Mouse (Mus musculus): Measurements from ENCODE around the gene Rapgef1.

The Rapgef1 gene

DNA sequence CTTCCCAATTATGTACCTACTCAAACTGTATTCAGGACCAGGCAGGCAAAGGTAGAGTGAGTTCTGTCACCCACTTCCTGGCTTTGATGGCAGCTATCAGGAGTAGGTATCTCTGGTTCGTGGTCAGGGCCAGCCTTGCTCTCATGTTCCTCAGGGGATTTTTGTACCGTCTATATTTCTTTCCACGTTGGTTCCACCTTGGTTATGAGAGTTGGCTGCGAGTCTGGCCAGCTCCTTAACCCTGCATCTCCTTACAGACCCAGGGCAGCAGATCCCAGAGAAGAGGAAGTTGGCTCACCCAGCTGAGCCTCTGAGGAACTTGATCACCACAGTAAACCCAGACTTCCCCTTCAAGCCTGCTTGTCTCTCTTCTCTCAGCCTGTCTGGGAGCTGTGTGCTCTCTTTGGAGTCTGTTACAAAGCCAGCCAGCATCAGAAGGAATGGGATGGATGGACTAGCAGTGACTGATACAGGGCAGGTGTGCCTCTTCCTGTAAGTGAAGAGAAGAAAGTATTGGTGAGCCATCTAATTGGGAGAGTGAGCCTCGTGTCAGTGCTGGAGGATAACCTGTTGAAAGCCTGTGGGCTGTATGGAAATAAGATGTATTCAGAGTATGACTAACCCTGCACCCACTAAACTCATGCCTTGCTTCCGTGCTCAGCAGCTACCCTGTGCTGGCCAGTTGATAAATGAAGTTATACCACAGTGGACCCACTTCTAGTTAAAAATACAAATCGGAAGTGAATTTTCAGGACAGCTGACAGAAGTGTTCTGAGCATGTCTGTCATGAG, 53.4 kb downstream of the Rapgef1 start:
- peak in 1 of 2 experiments; percentile 34 for DNase-seq (ENCODE audit: low spot score in 2 of 2)

DNA sequence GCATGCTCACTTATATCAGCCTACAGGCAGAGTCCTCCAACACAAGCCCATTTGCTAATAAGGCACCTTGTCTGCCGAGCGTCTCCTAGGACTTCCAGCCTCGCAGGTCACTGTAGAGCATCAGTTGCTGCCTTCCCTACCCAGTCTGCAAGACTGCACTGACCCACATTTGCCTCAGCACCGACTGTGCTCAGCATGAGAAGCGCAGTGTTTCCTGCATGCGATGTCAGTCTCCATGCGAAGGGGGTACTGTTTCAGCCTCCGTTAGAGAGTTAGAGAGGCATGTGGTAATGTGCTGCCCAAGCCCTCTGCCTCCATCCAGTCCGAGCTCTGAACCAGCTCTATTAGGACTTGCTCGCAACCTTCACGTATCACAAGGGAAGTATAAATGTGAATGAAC, 54.6 kb downstream of the Rapgef1 start:
- no peak for DNase-seq (ENCODE audit: low spot score in 2 of 2)

DNA sequence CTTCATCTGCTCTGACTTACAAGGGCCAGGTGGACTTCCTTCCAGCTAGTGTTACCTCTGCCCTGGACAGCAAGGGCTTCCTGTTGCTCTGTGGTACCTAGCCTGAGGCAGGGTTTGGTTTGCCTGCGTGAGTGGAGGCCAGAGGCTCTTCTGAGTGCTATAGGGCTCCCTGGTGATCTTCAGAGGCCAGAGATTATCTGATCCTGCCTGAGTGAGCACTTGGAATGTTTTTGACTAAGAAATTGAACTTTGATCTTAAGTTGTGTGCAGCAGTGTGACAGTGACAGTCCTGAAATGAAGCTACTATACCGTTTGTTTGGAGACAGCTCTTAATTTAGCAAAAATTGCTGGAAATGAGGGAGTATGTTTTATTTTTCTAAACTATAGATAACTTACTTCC, 55.0 kb downstream of the Rapgef1 start:
- DNase-seq (ENCODE audit: low spot score in 2 of 2): no peak

DNA sequence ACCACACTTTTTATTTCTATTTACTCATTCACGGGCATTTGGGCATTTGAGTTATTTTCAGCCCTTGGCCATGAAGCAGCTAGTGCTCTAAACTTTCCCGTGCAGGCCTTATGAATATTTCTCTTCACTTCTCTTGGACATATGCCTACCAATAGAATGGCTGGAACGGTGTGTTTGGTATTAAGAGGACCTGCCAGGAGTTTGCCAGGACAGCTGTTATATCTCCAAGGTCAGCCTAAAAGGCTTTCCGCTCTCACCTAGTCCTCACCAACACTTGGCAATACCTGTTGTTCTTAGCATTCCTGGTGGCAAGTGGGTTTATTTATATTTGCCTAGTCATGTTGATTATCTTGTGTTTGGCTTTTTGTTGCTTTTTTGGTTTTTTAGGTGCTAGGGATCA, 56.3 kb downstream of the Rapgef1 start:
- DNase-seq (ENCODE audit: low spot score in 2 of 2): no peak

DNA sequence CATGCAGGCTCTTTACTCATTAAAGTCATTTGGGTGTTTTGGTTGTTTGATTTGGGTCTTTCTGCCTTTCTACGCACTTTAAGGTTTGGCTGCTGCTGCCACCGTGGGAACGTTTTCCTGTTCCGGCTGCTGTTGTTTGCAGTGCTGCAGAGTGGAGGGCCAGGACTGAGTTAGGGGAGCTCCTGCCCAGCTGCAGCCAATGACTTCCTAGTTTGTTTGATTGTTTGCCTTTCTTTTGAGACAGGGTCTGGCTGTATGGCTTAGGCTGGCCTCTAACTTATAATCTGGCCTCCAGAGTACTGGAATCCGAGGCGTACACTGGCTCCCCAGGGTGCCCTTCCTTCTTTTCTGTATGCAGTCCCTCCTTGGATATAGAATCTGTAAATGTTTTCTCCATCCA, 57.0 kb downstream of the Rapgef1 start:
- DNase-seq (ENCODE audit: low spot score in 2 of 2): no peak

DNA sequence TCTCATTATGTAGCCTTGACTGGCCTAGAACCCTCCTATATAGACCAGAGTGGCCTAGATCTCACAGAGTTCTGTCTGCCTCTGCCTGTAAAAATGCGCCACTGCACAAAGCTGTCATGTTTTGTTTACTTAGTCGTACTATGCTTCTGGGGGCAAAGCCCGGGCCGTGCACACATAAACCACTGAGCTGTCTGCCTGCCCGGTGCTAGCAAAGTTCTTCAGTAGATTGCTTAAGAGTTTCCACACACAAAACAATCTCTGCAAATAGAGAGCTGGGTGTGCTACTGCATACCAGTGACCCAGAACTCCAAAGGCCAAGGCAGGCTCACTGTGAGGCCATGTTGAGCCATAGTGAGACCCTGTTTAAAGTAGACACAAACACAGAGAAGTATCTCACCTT, 58.3 kb downstream of the Rapgef1 start:
- DNase-seq (ENCODE audit: low spot score in 2 of 2): no peak

DNA sequence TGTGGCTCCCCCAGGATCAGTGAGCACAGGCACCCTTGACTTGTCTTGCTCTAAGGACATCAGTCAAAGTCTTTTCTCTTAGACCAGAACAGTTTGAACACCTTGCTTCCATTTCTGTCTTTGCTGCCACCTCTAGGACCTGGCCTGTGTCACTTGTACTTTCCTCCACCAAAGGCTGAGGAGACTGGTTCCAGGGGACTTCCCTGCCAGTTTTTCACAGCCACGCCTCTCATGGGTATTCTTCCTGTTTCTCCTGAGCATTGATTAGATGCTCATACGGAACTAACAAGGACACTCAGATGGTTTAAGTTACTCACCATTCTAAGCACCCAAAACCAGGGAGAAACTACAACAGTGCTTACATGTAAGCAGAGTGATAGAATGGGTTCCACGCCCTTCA, 59.0 kb downstream of the Rapgef1 start:
- no peak for DNase-seq (ENCODE audit: low spot score in 2 of 2)

DNA sequence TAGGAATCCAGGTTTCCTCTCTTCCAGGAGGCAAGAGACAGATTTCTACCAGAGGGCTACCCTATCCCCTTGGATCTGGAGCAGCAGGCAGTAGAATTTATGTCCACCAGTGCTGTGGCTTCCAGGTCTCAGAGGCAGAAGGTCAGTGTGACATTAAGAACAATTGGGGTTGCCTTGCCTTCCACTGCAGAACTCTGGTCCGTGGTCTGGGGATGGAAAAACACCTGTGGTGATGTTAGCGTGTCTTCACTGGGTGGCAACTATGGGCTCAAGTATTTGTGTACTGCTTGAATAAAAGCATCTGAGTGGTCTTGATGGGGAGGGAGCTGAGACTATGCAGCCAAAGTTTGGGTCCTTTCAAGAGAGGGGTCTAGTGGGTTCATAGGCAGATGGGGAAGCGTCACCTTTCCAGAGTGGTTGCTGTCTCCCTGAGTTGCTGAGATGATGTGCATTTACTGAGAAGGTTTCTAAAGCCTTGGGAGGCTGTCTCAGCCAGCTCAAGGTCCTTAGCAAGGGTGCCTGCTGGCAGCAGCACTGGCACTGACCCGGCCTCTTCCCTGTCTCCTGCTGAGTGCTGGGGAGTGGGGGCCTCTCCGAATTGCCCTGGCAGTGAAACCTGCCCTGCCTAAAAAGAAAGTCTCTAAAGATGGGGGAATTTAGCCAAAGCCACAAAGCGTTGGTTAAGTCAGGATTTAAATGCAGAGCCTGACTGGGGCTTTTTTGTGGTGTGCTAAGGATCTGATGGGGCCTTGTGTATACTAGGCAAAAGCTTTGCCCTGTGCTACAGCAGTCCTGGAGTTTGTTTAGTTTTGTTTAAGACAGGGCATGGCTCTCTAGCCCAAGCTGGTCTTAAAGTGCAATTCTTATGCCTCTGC, 60.4 kb downstream of the Rapgef1 start:
- DNase-seq (ENCODE audit: low spot score in 2 of 2): no peak

DNA sequence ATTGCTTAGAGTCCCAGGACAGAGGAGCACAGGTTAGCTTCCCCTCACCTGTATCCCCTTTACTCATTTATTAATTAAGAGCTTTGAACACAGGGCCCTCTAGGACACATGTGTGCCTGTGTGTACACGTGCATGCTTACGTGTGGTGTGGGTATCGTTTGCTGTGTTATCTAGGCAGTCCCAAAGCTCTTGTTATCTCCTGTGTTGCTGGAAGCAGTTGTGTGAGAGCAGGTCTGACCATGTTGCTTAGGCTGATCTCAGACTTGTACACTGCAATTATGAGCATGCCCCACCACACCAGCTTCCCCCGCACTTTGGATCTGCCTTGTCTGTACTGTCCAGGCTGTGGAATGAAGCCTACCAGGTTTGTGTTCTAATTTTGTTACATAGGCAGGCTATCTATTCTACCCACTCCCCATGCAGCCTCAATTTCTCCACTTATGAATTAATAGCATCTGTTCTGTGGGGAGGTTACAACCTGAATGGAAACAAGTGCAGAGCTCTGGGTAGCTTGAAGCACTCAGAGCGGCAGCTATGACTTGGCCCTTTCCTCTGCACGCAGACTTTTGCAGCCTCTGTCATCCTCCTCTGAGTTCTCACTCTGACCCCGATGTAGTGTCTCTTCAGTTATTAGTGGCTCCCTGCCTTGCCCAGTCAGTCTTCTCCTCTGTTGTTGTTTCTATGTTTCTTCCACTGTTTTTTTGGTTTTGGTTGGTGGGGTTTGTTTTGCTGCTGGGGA, 63.9 kb downstream of the Rapgef1 start:
- peak in 1 of 2 experiments; percentile 28 for DNase-seq (ENCODE audit: low spot score in 2 of 2)

DNA sequence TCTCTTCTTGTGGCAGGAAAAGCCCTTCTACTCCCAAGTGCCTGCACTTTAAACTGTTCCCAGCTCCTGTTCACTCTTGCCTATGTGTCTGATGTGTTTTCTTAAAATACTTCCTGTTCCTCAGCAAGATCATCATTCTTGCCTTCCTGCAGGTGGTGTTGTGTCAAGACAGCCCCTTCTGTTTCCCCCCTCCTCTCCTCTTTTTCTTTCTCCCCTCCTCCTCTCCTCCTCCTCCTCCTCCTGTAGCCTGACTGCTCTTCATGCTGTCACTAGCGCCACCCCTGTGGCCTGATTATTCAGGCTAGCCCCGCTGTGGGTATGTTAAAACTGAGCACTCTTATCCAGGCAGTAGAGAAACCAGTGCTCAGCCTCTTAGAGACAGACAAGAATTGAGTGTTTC, 65.0 kb downstream of the Rapgef1 start:
- DNase-seq (ENCODE audit: low spot score in 2 of 2): no peak

DNA sequence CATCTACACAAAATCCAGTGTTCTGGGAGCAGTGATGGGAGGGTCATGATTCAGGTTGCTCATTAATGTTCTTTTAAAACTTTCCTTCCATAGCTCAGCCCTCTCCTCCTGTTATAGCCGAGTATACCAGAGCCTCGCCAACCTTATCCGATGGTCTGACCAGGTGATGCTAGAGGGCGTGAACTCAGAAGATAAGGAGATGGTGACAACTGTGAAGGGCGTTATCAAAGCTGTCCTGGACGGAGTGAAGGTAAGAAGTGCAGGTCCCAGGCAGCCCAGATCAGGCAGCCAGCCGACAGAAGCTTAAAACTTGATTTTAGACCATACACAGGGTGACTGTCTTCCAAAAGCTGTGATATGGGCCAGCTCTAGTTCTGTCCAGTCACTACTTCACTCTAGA, 69.5 kb downstream of the Rapgef1 start:
- DNase-seq (ENCODE audit: low spot score in 2 of 2): no peak

DNA sequence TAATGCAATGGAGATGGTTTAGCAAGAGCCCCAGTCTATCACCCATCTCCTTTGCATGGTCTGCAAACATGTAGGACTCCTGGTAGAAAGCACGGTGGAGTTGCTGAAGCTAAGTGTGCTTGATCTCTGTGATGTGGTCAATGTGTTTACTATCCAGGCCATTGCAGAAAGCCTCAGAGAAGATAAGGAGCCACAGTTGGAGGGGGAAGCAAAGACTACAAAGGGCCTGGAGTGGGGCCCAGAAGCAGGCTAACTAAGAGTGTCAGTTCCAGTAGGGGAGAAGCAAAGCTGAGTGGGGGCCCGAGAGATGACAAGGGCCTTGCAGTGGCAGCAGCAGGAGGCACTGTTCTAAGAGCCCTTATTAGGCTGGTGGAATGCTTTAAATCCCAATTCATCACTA, 70.0 kb downstream of the Rapgef1 start:
- no peak for DNase-seq (ENCODE audit: low spot score in 2 of 2)

DNA sequence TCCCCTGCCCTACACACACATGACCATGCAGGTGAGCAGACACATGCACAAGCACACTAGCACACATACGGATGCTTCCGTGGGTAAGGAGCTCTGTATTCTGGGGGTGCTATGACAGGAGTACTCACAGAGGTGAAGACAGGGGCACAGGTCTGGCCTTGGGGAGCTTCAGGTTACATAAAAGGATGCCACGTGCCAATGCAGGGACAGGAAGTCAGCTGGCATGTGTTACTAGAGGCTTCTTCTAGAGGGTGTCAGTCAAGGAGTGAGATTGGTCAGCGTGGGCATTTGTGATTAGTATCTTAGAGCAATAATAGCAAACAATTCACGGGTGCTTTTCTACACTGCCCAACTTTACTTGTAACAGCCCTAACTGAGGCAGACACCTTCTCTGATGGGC, 71.5 kb downstream of the Rapgef1 start:
- DNase-seq (ENCODE audit: low spot score in 2 of 2): no peak

DNA sequence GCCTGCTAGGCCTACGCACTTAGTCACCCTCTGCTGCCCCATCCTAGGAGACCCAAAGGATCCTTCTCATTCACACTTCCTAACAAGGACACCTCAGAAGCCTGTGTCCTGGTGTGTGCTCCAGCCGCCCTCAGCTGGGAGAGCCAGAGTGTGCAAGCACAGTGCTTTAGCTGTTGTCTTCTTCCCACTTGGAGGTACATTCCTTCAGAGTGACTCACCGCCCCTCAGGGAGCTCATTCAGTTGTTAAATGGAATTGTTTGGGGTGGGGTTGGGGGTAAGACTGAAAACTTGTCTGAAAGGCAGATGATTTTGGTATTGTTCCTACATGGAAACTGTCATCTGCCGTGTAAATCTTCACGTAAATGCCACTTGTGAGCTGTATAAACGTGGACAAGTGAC, 72.0 kb downstream of the Rapgef1 start:
- no peak for DNase-seq (ENCODE audit: low spot score in 2 of 2)

DNA sequence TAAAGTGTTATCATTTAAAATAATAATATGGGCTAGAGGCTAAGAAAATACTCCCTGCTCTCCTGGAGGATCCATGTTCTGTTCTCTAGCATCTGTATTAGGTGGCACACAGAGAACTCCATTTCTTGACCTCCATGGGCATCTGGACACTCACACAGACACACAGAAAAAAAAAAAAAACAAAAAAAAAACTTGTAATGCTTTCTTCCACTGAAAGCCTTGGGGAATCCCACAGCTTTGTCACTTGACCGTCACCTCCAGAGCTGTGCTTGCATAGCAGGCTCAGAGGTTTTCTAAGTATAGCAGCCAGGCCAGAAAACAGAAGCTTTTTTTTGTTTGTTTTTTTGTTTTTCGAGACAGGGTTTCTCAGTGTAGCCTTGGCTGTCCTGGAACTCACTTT, 72.7 kb downstream of the Rapgef1 start:
- DNase-seq (ENCODE audit: low spot score in 2 of 2): no peak

DNA sequence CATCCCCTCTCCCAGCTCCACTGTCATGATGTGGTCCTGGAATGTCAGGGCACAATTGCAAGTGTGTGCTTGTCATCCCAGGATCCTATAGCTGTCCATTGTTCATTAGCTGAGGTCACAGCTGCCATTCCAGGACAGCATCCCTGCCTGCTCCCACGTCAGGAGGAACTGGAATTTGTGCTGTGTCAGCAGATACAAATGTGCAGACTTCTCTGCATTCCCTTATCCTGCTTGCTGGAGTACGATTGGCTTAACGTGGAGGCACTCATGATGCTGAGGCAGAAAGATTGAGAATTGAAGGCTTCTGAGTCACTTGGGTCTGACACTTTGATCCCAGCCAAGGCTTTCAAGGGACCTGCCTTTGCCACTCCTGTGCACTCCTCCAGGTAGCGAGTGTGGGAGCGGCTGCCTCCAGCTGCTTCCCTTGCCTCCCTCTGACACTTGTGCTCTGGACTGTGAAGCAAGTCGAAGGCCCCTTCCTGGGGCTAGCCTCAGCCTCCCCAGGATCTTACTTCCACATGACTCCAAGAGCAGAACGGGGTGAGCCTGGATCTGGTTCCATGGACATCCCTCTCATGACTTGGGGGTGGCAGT, 76.8 kb downstream of the Rapgef1 start:
- no peak for DNase-seq (ENCODE audit: low spot score in 2 of 2)

DNA sequence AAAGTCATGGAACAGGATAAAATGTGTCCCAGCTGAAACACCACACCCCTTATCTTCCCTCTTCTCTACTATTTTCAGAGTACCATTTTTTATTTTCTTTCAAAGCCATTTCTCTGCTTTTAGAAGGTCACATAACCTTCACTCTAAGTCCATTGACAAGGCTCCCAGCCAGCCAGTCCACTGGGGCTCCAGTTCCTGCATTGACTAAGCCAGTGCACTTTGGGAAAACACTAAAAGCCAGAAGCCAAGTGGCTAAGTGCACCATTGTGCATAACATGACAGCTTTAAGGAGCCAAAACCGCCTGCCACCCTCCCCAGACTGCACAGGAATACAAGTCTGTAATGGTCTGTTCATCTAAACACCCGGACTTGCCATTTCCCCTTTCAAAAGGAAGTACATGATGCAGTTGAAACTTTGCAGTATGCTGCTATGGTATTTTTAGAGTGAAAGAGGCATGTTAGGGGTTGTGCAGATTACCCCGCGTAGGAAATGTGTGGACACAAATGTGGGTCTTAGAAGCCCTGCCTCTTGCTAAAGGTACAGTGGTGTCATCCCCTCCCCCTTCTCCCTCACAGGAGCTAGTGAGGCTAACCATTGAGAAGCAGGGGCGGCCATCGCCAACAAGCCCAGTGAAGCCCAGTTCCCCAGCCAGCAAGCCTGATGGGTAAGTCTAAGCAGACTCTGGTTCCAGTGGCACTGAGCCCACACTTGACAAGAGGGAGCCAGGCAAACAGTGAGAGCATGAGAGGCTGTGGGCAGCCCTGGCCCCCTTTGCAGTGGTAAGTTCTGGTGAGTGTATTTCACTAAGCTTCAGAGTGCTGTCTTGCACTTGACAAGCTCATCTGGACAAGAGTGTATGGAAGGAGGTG, 79.1 kb downstream of the Rapgef1 start:
- DNase-seq (ENCODE audit: low spot score in 2 of 2): no peak

DNA sequence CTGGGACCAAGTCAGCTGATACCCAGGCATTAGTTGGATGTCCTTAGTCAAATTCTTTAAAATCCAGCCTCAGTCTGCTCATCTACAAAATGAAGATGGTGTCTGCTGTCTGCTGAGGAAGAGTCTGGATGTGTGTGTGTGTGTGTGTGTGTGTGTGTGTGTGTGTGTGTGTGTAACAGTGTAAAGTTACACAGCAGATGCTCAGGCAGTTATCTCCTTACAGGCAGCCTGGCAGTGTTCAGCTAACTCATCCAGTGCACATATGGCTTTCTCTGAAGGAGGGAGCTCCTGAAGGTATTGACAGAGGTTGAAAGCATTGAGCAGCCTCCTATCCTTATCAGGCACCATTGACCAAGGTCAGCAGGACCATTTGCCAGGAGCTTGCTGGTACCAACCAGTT, 81.4 kb downstream of the Rapgef1 start:
- no peak for DNase-seq (ENCODE audit: low spot score in 2 of 2)

DNA sequence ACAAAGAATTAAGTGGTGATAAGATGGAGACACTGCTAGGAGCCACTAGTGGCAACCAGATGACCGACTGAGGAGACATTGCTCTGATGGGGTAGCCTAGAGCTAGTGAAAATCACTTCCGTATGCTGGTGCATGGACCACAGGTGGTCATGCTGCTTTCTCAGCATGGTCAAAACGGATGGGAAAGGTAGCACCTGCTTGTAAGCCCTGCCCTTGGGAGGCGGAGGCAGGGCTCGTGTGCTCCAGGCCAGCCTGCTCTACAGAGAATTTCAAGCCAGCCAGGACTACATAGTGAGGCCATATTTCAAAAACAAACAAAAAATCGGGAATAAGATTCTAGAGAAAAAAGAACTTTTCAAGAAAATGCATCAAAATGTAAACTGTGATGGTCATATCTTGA, 81.9 kb downstream of the Rapgef1 start:
- DNase-seq (ENCODE audit: low spot score in 2 of 2): no peak

DNA sequence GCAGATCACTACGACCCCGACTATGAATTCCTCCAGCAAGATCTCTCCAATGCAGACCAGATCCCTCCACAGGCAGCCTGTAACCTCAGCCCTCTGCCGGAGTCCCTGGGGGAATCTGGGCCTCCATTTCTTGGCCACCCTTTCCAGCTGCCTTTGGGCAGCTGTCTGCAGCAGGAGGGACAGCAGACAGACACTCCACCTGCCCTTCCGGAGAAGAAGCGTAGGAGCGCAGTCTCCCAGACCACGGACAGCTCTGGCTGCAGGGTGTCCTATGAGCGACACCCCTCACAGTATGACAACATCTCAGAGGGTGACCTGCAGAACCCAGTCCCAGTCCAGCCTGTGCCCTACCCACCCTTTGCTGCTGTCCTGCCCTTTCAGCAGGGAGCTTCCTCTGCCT, 82.7 kb downstream of the Rapgef1 start:
- DNase-seq (ENCODE audit: low spot score in 2 of 2): no peak
